Comparison of ENCODE assay signal across 9 mouse cellular contexts in the genomic region with DNA sequence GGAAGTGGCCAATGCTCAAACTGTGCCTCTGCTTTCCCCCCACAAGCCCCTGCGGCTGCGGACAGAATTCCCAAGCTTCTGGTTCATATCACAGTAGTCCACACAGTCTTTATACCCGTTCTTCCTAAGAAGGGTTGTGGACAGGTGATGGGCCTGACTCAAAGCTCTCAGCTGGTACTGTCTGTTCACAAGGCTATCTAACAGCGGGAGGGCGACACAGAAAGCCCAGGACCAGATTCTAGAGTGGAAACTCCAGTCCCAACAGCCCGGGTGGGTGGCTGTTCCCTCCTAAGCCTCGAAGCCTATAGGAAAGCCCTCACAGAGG. TPM values are rescaled to one million over a fixed set of nuclear protein-coding genes. Genes with fewer than 3 reads are reported as not detected.
DNase-seq lines count a peak whose midpoint lies in the region; ATAC-seq lines count a peak whose summit lies in the region.
"Had no signal": no experiment of that assay in that cellular context is flagged by ENCODE, and none has a peak within 500 bp of the region (broad histone marks: within the 10 kb centered on the region; RNA-seq: fewer than 3 reads in every experiment).

No protein-coding gene starts in this region.

- H3K4me1 ChIP-seq in heart, embryonic 16.5 days (ENCODE audit: control insufficient read depth, insufficient read depth, low read length), result peaks cover 49% of the 10 kb centered on the region
- H3K4me1 ChIP-seq in hindbrain, embryonic 10.5 days (replicated peaks), result peaks cover 61% of the 10 kb centered on the region
- peaks cover 30% of the 10 kb centered on the region for H3K4me1 ChIP-seq in midbrain, embryonic 11.5 days (ENCODE audit: control insufficient read depth, insufficient read depth, low read length)

- H3K27me3 ChIP-seq in heart, embryonic 16.5 days (ENCODE audit: control insufficient read depth, insufficient read depth, low read length), result no peaks in the 10 kb centered on the region
- H3K27me3 ChIP-seq in hindbrain, embryonic 10.5 days (ENCODE audit: insufficient read depth, poor library complexity, severe bottlenecking), result peaks cover 16% of the 10 kb centered on the region; the same call in 1 of the 2 replicates
- no peaks in the 10 kb centered on the region for H3K27me3 ChIP-seq in midbrain, embryonic 11.5 days (ENCODE audit: control insufficient read depth, insufficient read depth, low read length)
- H3K27me3 ChIP-seq: Patski had no signal

- 30% methylated on average over 7 of the region's 7 CpGs for WGBS in heart, embryonic 16.5 days
- 21% methylated on average over 7 of the region's 7 CpGs for WGBS in hindbrain, embryonic 10.5 days
- 29% methylated on average over 7 of the region's 7 CpGs for WGBS in midbrain, embryonic 11.5 days

- peak overlapping the region; percentile 68 for H3K9ac ChIP-seq in heart, embryonic 16.5 days (ENCODE audit: low read length)
- H3K9ac ChIP-seq in midbrain, embryonic 11.5 days (ENCODE audit: low read length), result peak overlapping the region; percentile 36

- H3K36me3 ChIP-seq in heart, embryonic 16.5 days (ENCODE audit: control insufficient read depth, insufficient read depth), result no peaks in the 10 kb centered on the region
- H3K36me3 ChIP-seq in hindbrain, embryonic 10.5 days, result no peaks in the 10 kb centered on the region
- H3K36me3 ChIP-seq in midbrain, embryonic 11.5 days (ENCODE audit: control insufficient read depth, insufficient read depth, low read length), result no peaks in the 10 kb centered on the region

- DNase-seq in heart, adult 8-10 months (ENCODE audit: low spot score), result no peak
- DNase-seq in hindbrain, embryonic 10.5 days (ENCODE audit: low spot score), result no peak
- DNase-seq in midbrain, embryonic 11.5 days (ENCODE audit: low spot score, missing footprints), result peak; percentile 93
- no peak for DNase-seq in layer of hippocampus, postnatal 36 days
- DNase-seq in cerebellum, adult 9-10 months, result no peak
- no peak for DNase-seq in kidney, postnatal 36 days

- ATAC-seq in heart, embryonic 16.5 days (replicated peaks; ENCODE audit: extremely low read depth, insufficient read depth, low FRiP score), result no peak
- peak; percentile 5 for ATAC-seq in activated CD4-positive, CD25-positive, alpha-beta regulatory T cell, adult 4 months
- peak; percentile 36; the same call in 1 of the 2 replicates for ATAC-seq in midbrain, embryonic 11.5 days (ENCODE audit: low FRiP score)
- ATAC-seq: Patski had no signal

- H3K9me3 ChIP-seq in heart, embryonic 16.5 days (replicated peaks; ENCODE audit: control insufficient read depth, low read length), result no peaks in the 10 kb centered on the region
- H3K9me3 ChIP-seq in hindbrain, embryonic 10.5 days, result no peaks in the 10 kb centered on the region
- no peaks in the 10 kb centered on the region for H3K9me3 ChIP-seq in midbrain, embryonic 11.5 days (ENCODE audit: control insufficient read depth, low read length)

- H3K4me3 ChIP-seq in heart, embryonic 16.5 days (ENCODE audit: low read length), result peak overlapping the region; percentile 52
- H3K4me3 ChIP-seq in hindbrain, embryonic 10.5 days, result peak overlapping the region; percentile 53
- no peak overlapping the region for H3K4me3 ChIP-seq in midbrain, embryonic 11.5 days (ENCODE audit: low read depth, low read length)

- peak overlapping the region; percentile 76 for H3K4me2 ChIP-seq in heart, embryonic 16.5 days (ENCODE audit: low read depth, low read length)
- H3K4me2 ChIP-seq in midbrain, embryonic 11.5 days, result peak overlapping the region; percentile 46; the same call in 1 of the 2 replicates

- H3K27ac ChIP-seq in heart, embryonic 16.5 days (ENCODE audit: low read length), result peak overlapping the region; percentile 91
- H3K27ac ChIP-seq in hindbrain, embryonic 10.5 days, result peak overlapping the region; percentile 88
- 0 out of 2 replicates have a peak overlapping the region, but pooled peaks have one; percentile 7 for H3K27ac ChIP-seq in midbrain, embryonic 11.5 days (ENCODE audit: low read depth, low read length)

RNA-seq across cellular contexts. Expression of gene Ddit4, which starts 31.2 kb away (rescaled TPM):
- 29.0 and 31.9 TPM in 2 replicates for polyA plus RNA-seq in heart, embryonic 16.5 days (2015; fragmentation: Nextera tagmentation; extraction: Ambion mirVana)
- 10 to 100 TPM; 22.1 to 74.4 (median 55.6) TPM for total RNA-seq in heart, adult 8-10 months (2022)
- polyA plus RNA-seq in activated CD4-positive, CD25-positive, alpha-beta regulatory T cell, adult 4 months (2017; shearing (Covaris generic)), result 10 to 100 TPM; 17.5 to 31.2 TPM
- polyA plus RNA-seq in hindbrain, embryonic 10.5 days (2016; fragmentation: Nextera tagmentation; extraction: Ambion mirVana), result 37.5 and 37.6 TPM in 2 replicates
- polyA plus RNA-seq in midbrain, embryonic 11.5 days (2014; fragmentation: Nextera tagmentation; extraction: Ambion mirVana), result 4.1 and 4.5 TPM in 2 replicates
- 10 to 100 TPM; 89.5 to 96.2 TPM for total RNA-seq in layer of hippocampus, postnatal 36 days (2021)

RNA-seq across cellular contexts. Expression of gene Dnajb12, which starts 41.1 kb away (rescaled TPM):
- polyA plus RNA-seq in heart, embryonic 16.5 days (2015; fragmentation: Nextera tagmentation; extraction: Ambion mirVana), result 22.1 and 26.3 TPM in 2 replicates
- 10 to 100 TPM; 38.1 to 44.8 (median 44.4) TPM for total RNA-seq in heart, adult 8-10 months (2022)
- polyA plus RNA-seq in activated CD4-positive, CD25-positive, alpha-beta regulatory T cell, adult 4 months (2017; shearing (Covaris generic)), result 10 to 100 TPM; 18.4 to 20.7 TPM
- polyA plus RNA-seq in hindbrain, embryonic 10.5 days (2016; fragmentation: Nextera tagmentation; extraction: Ambion mirVana), result 27.2 and 31.5 TPM in 2 replicates
- polyA plus RNA-seq in midbrain, embryonic 11.5 days (2014; fragmentation: Nextera tagmentation; extraction: Ambion mirVana), result 21.0 and 22.4 TPM in 2 replicates
- total RNA-seq in layer of hippocampus, postnatal 36 days (2021), result 10 to 100 TPM; 48.0 to 48.3 TPM

Comparison
In these comparisons a context has a peak if more than half of its experiments do, and no peak if none do; other contexts are left out.
1. H3K27ac ChIP-seq: peak in every context shown above with its lines; median percentile 91 in heart, embryonic 16.5 days; 88 in hindbrain, embryonic 10.5 days; 7 in midbrain, embryonic 11.5 days.